12 mouse cellular contexts compared by ENCODE assay signal in genomic region chr17:71003721-71004120, GRCm38 (mm10). TPM values are rescaled to one million over a fixed set of nuclear protein-coding genes. Genes with fewer than 3 reads are reported as not detected.
DNase-seq lines count a peak whose midpoint lies in the region; ATAC-seq and TF ChIP-seq lines count a peak whose summit lies in the region.
"Had no signal": no experiment of that assay in that cellular context is flagged by ENCODE, and none has a peak within 500 bp of the region (broad histone marks: within the 10 kb centered on the region; RNA-seq: fewer than 3 reads in every experiment).

No protein-coding gene starts in this region.

- ATAC-seq in lung, embryonic 14.5 days (ENCODE audit: insufficient read depth) = no peak

- no peaks in the 10 kb centered on the region for H3K36me3 ChIP-seq in heart, embryonic 10.5 days
- 0 out of 2 replicates have a peak, but pooled peaks cover 3% of the 10 kb centered on the region for H3K36me3 ChIP-seq in lung, embryonic 14.5 days (ENCODE audit: insufficient read depth)
- H3K36me3 ChIP-seq in limb, embryonic 10.5 days = peaks cover 8% of the 10 kb centered on the region; the same call in 1 of the 2 replicates
- H3K36me3 ChIP-seq in small intestine, adult 2 months (ENCODE audit: control insufficient read depth, insufficient read depth, low read length) = 0 out of 2 replicates have a peak, but pooled peaks cover 2% of the 10 kb centered on the region

- TF ChIP-seq CTCF in lung, embryonic 14.5 days (IDR thresholded peaks at IDR 0.05; ENCODE audit: low read depth) = no peak
- TF ChIP-seq CTCF in small intestine, adult 2 months (IDR thresholded peaks at IDR 0.05; ENCODE audit: extremely low read depth, insufficient read length, insufficient replicate concordance, low read depth, low read length) = no peak

- peaks cover 29% of the 10 kb centered on the region for H3K4me1 ChIP-seq in heart, embryonic 10.5 days
- peaks cover 18% of the 10 kb centered on the region for H3K4me1 ChIP-seq in lung, embryonic 14.5 days (ENCODE audit: insufficient read depth)
- H3K4me1 ChIP-seq in limb, embryonic 10.5 days = peaks cover 34% of the 10 kb centered on the region
- H3K4me1 ChIP-seq in small intestine, adult 2 months (ENCODE audit: control insufficient read depth, insufficient read depth, insufficient read length, low read length) = peaks cover 8% of the 10 kb centered on the region; the same call in 1 of the 2 replicates

- intact Hi-C loops in heart, postnatal 10 days (cut with DNase I) = loop anchor here (2.0 to 5.0 kb wide), 3 partner anchors 15 to 194 kb away; partner anchors contain the start of gene Lpin2

- no peak overlapping the region for H3K9ac ChIP-seq in lung, embryonic 14.5 days

- DNase-seq in heart, embryonic 10.5 days (ENCODE audit: low spot score) = no peak
- no peak for DNase-seq in heart, postnatal 10 days
- no peak for DNase-seq in lung, embryonic 14.5 days
- DNase-seq in lung, postnatal 25 days (ENCODE audit: low spot score) = no peak
- no peak for DNase-seq in limb, embryonic 10.5 days (ENCODE audit: low spot score)
- DNase-seq in right cerebral cortex, adult 2 months (ENCODE audit: low spot score in 2 of 2) = no peak
- no peak for DNase-seq in frontal cortex, adult 2 months (ENCODE audit: extremely low spot score in 1 of 2, low spot score in 1 of 2)
- DNase-seq: adrenal gland, adult 8-10 months; left cerebral cortex, postnatal 4 days; midbrain, embryonic 14.5 days; right cerebral cortex, postnatal 4 days had no signal

- H3K4me2 ChIP-seq in lung, embryonic 14.5 days = no peak overlapping the region

- TF ChIP-seq POLR2A in small intestine, adult 2 months (IDR thresholded peaks at IDR 0.05; ENCODE audit: low read depth, low read length) = no peak

- H3K4me3 ChIP-seq in heart, embryonic 10.5 days = 0 out of 2 replicates have a peak overlapping the region, but pooled peaks have one; percentile 93
- no peak overlapping the region for H3K4me3 ChIP-seq in lung, embryonic 14.5 days (ENCODE audit: low read depth, low read length)
- H3K4me3 ChIP-seq in limb, embryonic 10.5 days = no peak overlapping the region
- no peak overlapping the region for H3K4me3 ChIP-seq in small intestine, adult 2 months (ENCODE audit: low read depth, low read length)

- H3K27ac ChIP-seq in heart, embryonic 10.5 days = peak overlapping the region; percentile 100
- H3K27ac ChIP-seq in lung, embryonic 14.5 days (ENCODE audit: low read depth) = peak overlapping the region; percentile 100; the same call in 1 of the 2 replicates
- peak overlapping the region; percentile 100; the same call in 1 of the 2 replicates for H3K27ac ChIP-seq in limb, embryonic 10.5 days
- H3K27ac ChIP-seq in small intestine, adult 2 months (ENCODE audit: insufficient read depth, low read depth, low read length) = peak overlapping the region; percentile 84

- H3K27me3 ChIP-seq in heart, embryonic 10.5 days (ENCODE audit: insufficient read depth, poor library complexity, severe bottlenecking) = no peaks in the 10 kb centered on the region
- H3K27me3 ChIP-seq in lung, embryonic 14.5 days (ENCODE audit: insufficient read depth, low read length) = no peaks in the 10 kb centered on the region
- H3K27me3 ChIP-seq in limb, embryonic 10.5 days (ENCODE audit: low read depth, poor library complexity, severe bottlenecking) = no peaks in the 10 kb centered on the region
- no peaks in the 10 kb centered on the region for H3K27me3 ChIP-seq in small intestine, adult 2 months (ENCODE audit: control insufficient read depth, insufficient read depth, low read length)

- 79% methylated on average over 2 of the region's 2 CpGs for WGBS in heart, embryonic 10.5 days
- WGBS in lung, embryonic 14.5 days = 82% methylated on average over 2 of the region's 2 CpGs
- WGBS in limb, embryonic 10.5 days = 85% methylated on average over 2 of the region's 2 CpGs
- WGBS in small intestine, adult 2 months = 29% methylated on average over 2 of the region's 2 CpGs

- no peaks in the 10 kb centered on the region for H3K9me3 ChIP-seq in heart, embryonic 10.5 days
- no peaks in the 10 kb centered on the region for H3K9me3 ChIP-seq in lung, embryonic 14.5 days (ENCODE audit: low read depth, low read length)
- no peaks in the 10 kb centered on the region for H3K9me3 ChIP-seq in limb, embryonic 10.5 days (replicated peaks)

RNA-seq across cellular contexts. Expression of gene Myl12a, which starts 1.0 kb away (rescaled TPM):
- polyA plus RNA-seq in heart, embryonic 10.5 days (2016; fragmentation: Nextera tagmentation; extraction: Ambion mirVana) = 742 and 776 TPM in 2 replicates
- 100 to 1,000 TPM; 846 to 935 TPM for total RNA-seq in heart, postnatal 10 days (2021)
- 637 and 655 TPM in 2 replicates for polyA plus RNA-seq in lung, embryonic 14.5 days (2014; fragmentation: Nextera tagmentation; extraction: Ambion mirVana)
- 478 and 483 TPM in 2 replicates for polyA plus RNA-seq in limb, embryonic 10.5 days (2016; fragmentation: Nextera tagmentation; extraction: Ambion mirVana)
- polyA plus RNA-seq in small intestine, adult 2 months (2012; rRNA removed) = 28.8 and 52.7 TPM in 2 replicates
- polyA plus RNA-seq in frontal cortex, adult 2 months (2012; rRNA removed) = 42.9 and 48.8 TPM in 2 replicates

RNA-seq across cellular contexts. Expression of gene Myom1, which starts 1.3 kb away (rescaled TPM):
- polyA plus RNA-seq in heart, embryonic 10.5 days (2016; fragmentation: Nextera tagmentation; extraction: Ambion mirVana) = 109 and 198 TPM in 2 replicates
- 1,000 to 10,000 TPM; 1,058 to 1,064 TPM for total RNA-seq in heart, postnatal 10 days (2021)
- polyA plus RNA-seq in lung, embryonic 14.5 days (2014; fragmentation: Nextera tagmentation; extraction: Ambion mirVana) = 5.7 and 7.6 TPM in 2 replicates
- polyA plus RNA-seq in limb, embryonic 10.5 days (2016; fragmentation: Nextera tagmentation; extraction: Ambion mirVana) = 2.5 and 4.2 TPM in 2 replicates
- 2.8 and 3.1 TPM in 2 replicates for polyA plus RNA-seq in small intestine, adult 2 months (2012; rRNA removed)
- polyA plus RNA-seq in frontal cortex, adult 2 months (2012; rRNA removed) = 2.8 and 3.7 TPM in 2 replicates

Comparison
In these comparisons a context has a peak if more than half of its experiments do, and no peak if none do; other contexts are left out.
1. RNA of gene Myom1, which starts 1.3 kb away (polyA plus RNA-seq): 109 to 198 TPM in heart, embryonic 10.5 days; 5.7 to 7.6 TPM in lung, embryonic 14.5 days, 2.5 to 4.2 TPM in limb, embryonic 10.5 days, 2.8 to 3.1 TPM in small intestine, adult 2 months and 2.8 to 3.7 TPM in frontal cortex, adult 2 months; every median in the first group is over 10 times any median in the second.
2. Peak in every context shown above with its lines, with median percentiles within 50 percentile points of each other: H3K27ac ChIP-seq.